Mouse (Mus musculus) CH12.LX (cell line): ENCODE data around the gene Rxrg. TPM values are rescaled to one million over a fixed set of nuclear protein-coding genes. Genes with fewer than 3 reads are reported as not detected.

Experiments
- DNase-seq: peaks from one replicate; pipeline ENCODE4 v3.0.0-alpha.2; 2013; ENCODE audit errors: extremely low read depth
- H3K27ac ChIP-seq: 2 replicates; pipeline ENCODE4 v1.5.1; 2012; ENCODE audit warnings: low read depth, mild to moderate bottlenecking, control low read depth, moderate library complexity; ENCODE audit not compliant: insufficient read depth
- H3K27me3 ChIP-seq: replicated peaks from 2 replicates; pipeline ENCODE3; 2012; ENCODE audit warnings: inconsistent platforms
- H3K36me3 ChIP-seq, 2 experiments: replicated peaks in 1 of 2; 2 replicates each; pipeline versions ENCODE3 to v1.6.1; 2012; ENCODE audit warnings: inconsistent platforms in 1 of 2, low read length in 1 of 2, mild to moderate bottlenecking in 1 of 2, mixed read lengths in 1 of 2, moderate library complexity in 1 of 2; ENCODE audit not compliant: control insufficient read depth in 1 of 2, insufficient read depth in 1 of 2
- H3K4me1 ChIP-seq, 2 experiments: 2 replicates each; pipeline ENCODE4 v1.6.1; 2012; ENCODE audit warnings: inconsistent platforms in 1 of 2, moderate library complexity in 1 of 2; ENCODE audit not compliant: insufficient read depth in 2 of 2, control insufficient read depth in 1 of 2
- H3K4me2 ChIP-seq: 2 replicates; pipeline ENCODE4 v1.6.1; 2012; ENCODE audit warnings: low read depth, mild to moderate bottlenecking, control low read depth; ENCODE audit not compliant: poor library complexity, insufficient read depth, severe bottlenecking
- H3K4me3 ChIP-seq, 3 experiments: fragments of 150-350 bp in 1 of 3; sonication (generic) in 1 of 3; replicated peaks in 1 of 3; 2 replicates each; pipeline versions ENCODE3 to v1.5.1; 2011 to 2012; ENCODE audit warnings: low read depth in 2 of 3, low read length in 2 of 3, mild to moderate bottlenecking in 2 of 3, moderate library complexity in 2 of 3, control low read depth in 1 of 3, improper control_type of control experiment in 1 of 3, inconsistent platforms in 1 of 3, mixed read lengths in 1 of 3; ENCODE audit not compliant: poor library complexity in 1 of 3
- H3K79me2 ChIP-seq: replicated peaks from 2 replicates; pipeline ENCODE4 v1.6.1; 2012; ENCODE audit warnings: mild to moderate bottlenecking, moderate library complexity; ENCODE audit not compliant: control insufficient read depth, poor library complexity, insufficient read depth, severe bottlenecking; ENCODE audit errors: extremely low read depth
- H3K9ac ChIP-seq: 2 replicates; pipeline ENCODE4 v1.6.1; 2012; ENCODE audit warnings: low read depth, mild to moderate bottlenecking, control low read depth, moderate library complexity; ENCODE audit not compliant: insufficient read depth
- H3K9me3 ChIP-seq: replicated peaks from 2 replicates; pipeline ENCODE3; 2012; ENCODE audit warnings: low read length, inconsistent platforms, mixed read lengths
- BHLHE40 ChIP-seq: IDR thresholded peaks from 2 replicates; pipeline ENCODE4 v1.6.1; 2011; ENCODE audit warnings: mild to moderate bottlenecking, low read depth, low read length, improper control_type of control experiment
- CHD2 ChIP-seq: IDR thresholded peaks from 2 replicates; pipeline ENCODE4 v1.6.1; 2011; ENCODE audit warnings: low read length, improper control_type of control experiment
- CTCF ChIP-seq, 2 experiments: IDR thresholded peaks in 1 of 2; conservative IDR thresholded peaks in 1 of 2; 2 replicates each; pipeline ENCODE4 v1.5.1; 2011 to 2012; ENCODE audit warnings: low read depth in 2 of 2, low read length in 2 of 2, improper control_type of control experiment in 1 of 2, inconsistent platforms in 1 of 2, mild to moderate bottlenecking in 1 of 2, moderate library complexity in 1 of 2
- E2F4 ChIP-seq: IDR thresholded peaks from 2 replicates; pipeline ENCODE4 v1.6.1; 2011; ENCODE audit warnings: low read depth, low read length, improper control_type of control experiment; ENCODE audit not compliant: insufficient replicate concordance
- ELF1 ChIP-seq: IDR thresholded peaks from 2 replicates; pipeline ENCODE4 v1.6.1; 2014; ENCODE audit warnings: low read depth, mild to moderate bottlenecking, inconsistent platforms, low read length, improper control_type of control experiment
- EP300 ChIP-seq: IDR thresholded peaks from 2 replicates; pipeline ENCODE4 v1.6.1; 2011; ENCODE audit warnings: low read length, improper control_type of control experiment
- ETS1 ChIP-seq: conservative IDR thresholded peaks from 2 replicates; pipeline ENCODE4 v1.6.1; 2012; ENCODE audit warnings: low read depth, mild to moderate bottlenecking, inconsistent platforms, low read length, improper control_type of control experiment, moderate library complexity
- GABPA ChIP-seq: IDR thresholded peaks from 2 replicates; pipeline ENCODE4 v1.6.1; 2012; ENCODE audit warnings: low read depth, low read length, improper control_type of control experiment, inconsistent platforms; ENCODE audit not compliant: insufficient replicate concordance
- HCFC1 ChIP-seq: IDR thresholded peaks from 2 replicates; pipeline ENCODE4 v1.6.1; 2012; ENCODE audit warnings: low read depth, mild to moderate bottlenecking, inconsistent platforms, low read length, improper control_type of control experiment
- JUN ChIP-seq: IDR thresholded peaks from 2 replicates; pipeline ENCODE4 v1.6.1; 2011; ENCODE audit warnings: low read depth, mild to moderate bottlenecking, low read length, improper control_type of control experiment, moderate library complexity; ENCODE audit not compliant: insufficient read depth
- JUND ChIP-seq: conservative IDR thresholded peaks from 2 replicates; pipeline ENCODE4 v1.6.1; 2011; ENCODE audit warnings: low read depth, low read length, improper control_type of control experiment
- KAT2A ChIP-seq: IDR thresholded peaks from 2 replicates; pipeline ENCODE4 v1.6.1; 2012; ENCODE audit warnings: low read length, improper control_type of control experiment, inconsistent platforms; ENCODE audit not compliant: insufficient replicate concordance
- MAFK ChIP-seq: IDR thresholded peaks from 2 replicates; pipeline ENCODE4 v1.6.1; 2011; ENCODE audit warnings: low read length, improper control_type of control experiment; ENCODE audit not compliant: insufficient replicate concordance
- MAX ChIP-seq: IDR thresholded peaks from 2 replicates; pipeline ENCODE4 v1.6.1; 2011; ENCODE audit warnings: low read length, improper control_type of control experiment
- MAZ ChIP-seq: IDR thresholded peaks from 2 replicates; pipeline ENCODE4 v1.6.1; 2012; ENCODE audit warnings: low read depth, mild to moderate bottlenecking, inconsistent platforms, low read length, improper control_type of control experiment, moderate library complexity
- MYC ChIP-seq: IDR thresholded peaks from 2 replicates; pipeline ENCODE4 v1.6.1; 2011; ENCODE audit warnings: low read depth, mild to moderate bottlenecking, improper control_type of control experiment, low read length
- NELFE ChIP-seq: IDR thresholded peaks from 2 replicates; pipeline ENCODE4 v1.6.1; 2011; ENCODE audit warnings: low read depth, low read length, improper control_type of control experiment
- PAX5 ChIP-seq: IDR thresholded peaks from 2 replicates; pipeline ENCODE4 v1.6.1; 2012; ENCODE audit warnings: low read length, inconsistent platforms, mixed read lengths
- RAD21 ChIP-seq: IDR thresholded peaks from 2 replicates; pipeline ENCODE4 v1.6.1; 2011; ENCODE audit warnings: low read depth, mild to moderate bottlenecking, low read length, improper control_type of control experiment, moderate library complexity
- RCOR1 ChIP-seq: conservative IDR thresholded peaks from 2 replicates; pipeline ENCODE4 v1.6.1; 2012; ENCODE audit warnings: low read depth, mild to moderate bottlenecking, inconsistent platforms, low read length, improper control_type of control experiment
- SIN3A ChIP-seq: IDR thresholded peaks from 2 replicates; pipeline ENCODE4 v1.6.1; 2012; ENCODE audit warnings: low read length, improper control_type of control experiment, inconsistent platforms
- SMC3 ChIP-seq: IDR thresholded peaks from 2 replicates; pipeline ENCODE4 v1.6.1; 2011; ENCODE audit warnings: low read depth, low read length, improper control_type of control experiment
- TBP ChIP-seq: conservative IDR thresholded peaks from 2 replicates; pipeline ENCODE4 v1.6.1; 2011; ENCODE audit warnings: low read depth, low read length, improper control_type of control experiment
- TCF12 ChIP-seq: IDR thresholded peaks from 2 replicates; pipeline ENCODE4 v1.6.1; 2014; ENCODE audit warnings: low read depth, mild to moderate bottlenecking, inconsistent platforms, low read length, improper control_type of control experiment
- UBTF ChIP-seq: IDR thresholded peaks from 2 replicates; pipeline ENCODE4 v1.6.1; 2012; ENCODE audit warnings: low read depth, mild to moderate bottlenecking, inconsistent platforms, low read length, improper control_type of control experiment, moderate library complexity
- USF2 ChIP-seq: conservative IDR thresholded peaks from 2 replicates; pipeline ENCODE4 v1.6.1; 2011; ENCODE audit warnings: low read depth, low read length, improper control_type of control experiment
- ZMIZ1 ChIP-seq: IDR thresholded peaks from 2 replicates; pipeline ENCODE4 v1.6.1; 2012; ENCODE audit warnings: low read depth, mild to moderate bottlenecking, inconsistent platforms, low read length, improper control_type of control experiment
- ZNF384 ChIP-seq: IDR thresholded peaks from 2 replicates; pipeline ENCODE4 v1.6.1; 2012; ENCODE audit warnings: low read depth, low read length, improper control_type of control experiment, inconsistent platforms
- dilution Hi-C: fragments of 300-500 bp; cut with MboI; formaldehyde crosslinking; loops from 2 replicates; pipeline ENCODE4 v1.14.3; 2020; ENCODE audit warnings: low sequenced_read_pairs; ENCODE audit not compliant: extremely low pct_unique_long_range_greater_than_20kb, extremely low pct_ligation_motif_present
- in situ Hi-C: fragments of 300-500 bp; cut with MboI; formaldehyde crosslinking; loops from 3 replicates; pipeline ENCODE4 v1.14.3; 2019; ENCODE audit warnings: low sequenced_read_pairs, low pct_ligation_motif_present, low pct_unique_long_range_greater_than_20kb, mixed read lengths
- polyA plus RNA-seq: library from polyadenylated mRNA; unstranded; fragments of >175 nt; gene quantifications from 2 replicates; pipeline ENCODE4 v1.2.1, GENCODE M21; 2012; ENCODE audit warnings: low read depth; ENCODE audit not compliant: insufficient read length
- total RNA-seq, 2 experiments: library from RNA; depleted of rRNA; stranded (reverse); fragments of 300-350 nt in 1 of 2; fragments of >200 nt in 1 of 2; gene quantifications; 2 replicates each; pipeline ENCODE4 v1.2.3; 2012 to 2014

The Rxrg gene
- total and polyA plus RNA-seq, 3 experiments, result not detected

GRCm38 (mm10) chr1:167608201-167608741 lies 10.1 kb downstream of the Rxrg start:
- TF ChIP-seq JUND, result no peak
- no peak for TF ChIP-seq ZMIZ1
- no peak for TF ChIP-seq CTCF (conservative IDR thresholded peaks at IDR 0.05 in 1 of 2, IDR thresholded peaks at IDR 0.05 in 1 of 2; ENCODE audit: low read depth in 2 of 2, low read length in 2 of 2)
- TF ChIP-seq TBP, result no peak
- TF ChIP-seq MAZ, result no peak
- no peak for TF ChIP-seq SIN3A
- TF ChIP-seq ETS1, result no peak
- no peak for TF ChIP-seq ELF1
- no peak for TF ChIP-seq E2F4
- no peak for TF ChIP-seq GABPA
- TF ChIP-seq RAD21, result no peak
- TF ChIP-seq NELFE, result no peak
- TF ChIP-seq EP300, result no peak
- no peak for TF ChIP-seq SMC3
- TF ChIP-seq MYC, result no peak
- TF ChIP-seq MAFK, result no peak
- no peak for TF ChIP-seq TCF12
- TF ChIP-seq RCOR1, result no peak
- TF ChIP-seq ZNF384, result no peak
- TF ChIP-seq, all 38 proteins: peak for 0
- H3K4me2 ChIP-seq, result no peak overlapping the region
- in situ Hi-C loops, result no loop called here

GRCm38 (mm10) chr1:167617131-167617530 lies 18.9 kb downstream of the Rxrg start:
- Histone ChIP-seq H3K4me1 (no peaks in the 10 kb centered on the region), H3K27me3 (peaks cover 15% of the 10 kb centered on the region), H3K27ac (no peak overlapping the region), H3K9ac (no peak overlapping the region), H3K9me3 (no peaks in the 10 kb centered on the region), H3K36me3 (no peaks in the 10 kb centered on the region), H3K4me2 (no peak overlapping the region), H3K4me3 (no peak overlapping the region), H3K79me2 (no peaks in the 10 kb centered on the region)
- no peak for DNase-seq
- no peak for TF ChIP-seq KAT2A
- TF ChIP-seq MAX, result no peak
- no peak for TF ChIP-seq JUN
- no peak for TF ChIP-seq TBP
- no peak for TF ChIP-seq GABPA
- TF ChIP-seq CHD2, result no peak
- no peak for TF ChIP-seq UBTF
- TF ChIP-seq CTCF (conservative IDR thresholded peaks at IDR 0.05 in 1 of 2, IDR thresholded peaks at IDR 0.05 in 1 of 2; ENCODE audit: low read depth in 2 of 2, low read length in 2 of 2), result no peak
- TF ChIP-seq SMC3, result no peak
- no peak for TF ChIP-seq ZMIZ1
- no peak for TF ChIP-seq HCFC1
- no peak for TF ChIP-seq MAFK
- TF ChIP-seq RAD21, result no peak
- TF ChIP-seq SIN3A, result no peak
- no peak for TF ChIP-seq TCF12
- TF ChIP-seq BHLHE40, result no peak
- TF ChIP-seq USF2, result no peak
- TF ChIP-seq PAX5, result no peak
- dilution Hi-C loops (no loop called here), in situ Hi-C loops (no loop called here)

More at GRCm38 (mm10) chr1:167608201-167608741, 10.1 kb downstream of the Rxrg start:
- no peaks in the 10 kb centered on the region for H3K79me2 ChIP-seq
- no peak overlapping the region for H3K9ac ChIP-seq
- no peaks in the 10 kb centered on the region for H3K36me3 ChIP-seq
- no peaks in the 10 kb centered on the region for H3K4me1 ChIP-seq
- H3K4me3 ChIP-seq, result no peak overlapping the region
- H3K9me3 ChIP-seq, result no peaks in the 10 kb centered on the region
- DNase-seq, result no peak
- dilution Hi-C loops, result no loop called here
- no peak overlapping the region for H3K27ac ChIP-seq
- H3K27me3 ChIP-seq, result peaks cover 10% of the 10 kb centered on the region
